Mouse (Mus musculus) liver, embryonic 14.5 days (tissue): ENCODE data around the gene Sypl. TPM values are rescaled to one million over a fixed set of nuclear protein-coding genes. Genes with fewer than 3 reads are reported as not detected.

ENCODE experiments used
- ATAC-seq: fragments of 200-750 bp; cut with Nextera tagmentation; 2 replicates; pipeline ENCODE4 v1.8.0; 2017; ENCODE audit warnings: moderate number of reproducible peaks, mild to moderate bottlenecking, moderate library complexity; ENCODE audit not compliant: insufficient read depth
- DNase-seq, 3 experiments: peaks; one replicate each; pipeline ENCODE4 v3.0.0-alpha.2; 2012 to 2013; ENCODE audit warnings: low read depth in 3 of 3, low spot score in 3 of 3
- H3K27ac ChIP-seq: fragments of 300-500 bp; sonication (generic); 2 replicates; pipeline ENCODE4 v1.5.1; 2014; ENCODE audit warnings: moderate library complexity, mild to moderate bottlenecking, control low read depth, inconsistent platforms
- H3K27me3 ChIP-seq: fragments of 300-500 bp; sonication (generic); 2 replicates; pipeline ENCODE4 v1.6.1; 2014; ENCODE audit warnings: mild to moderate bottlenecking, low read length, moderate library complexity; ENCODE audit not compliant: control insufficient read depth, insufficient read depth
- H3K36me3 ChIP-seq: fragments of 300-500 bp; sonication (generic); replicated peaks from 2 replicates; pipeline ENCODE4 v1.6.1; 2014; ENCODE audit warnings: low read depth; ENCODE audit not compliant: control insufficient read depth, insufficient read depth
- H3K4me1 ChIP-seq, 2 experiments: fragments of 200-500 bp in 1 of 2; fragments of 300-500 bp in 1 of 2; sonication (generic) in 1 of 2; replicated peaks; 2 replicates each; pipeline ENCODE4 v1.6.1; 2012 to 2014; ENCODE audit warnings: antibody characterized with exemption in 1 of 2, inconsistent platforms in 1 of 2, low read length in 1 of 2; ENCODE audit not compliant: control insufficient read depth in 2 of 2, insufficient read depth in 2 of 2
- H3K4me2 ChIP-seq: fragments of 300-500 bp; sonication (generic); 2 replicates; pipeline ENCODE4 v1.6.1; 2014; ENCODE audit warnings: low read depth, mild to moderate bottlenecking, control low read depth, moderate library complexity
- H3K4me3 ChIP-seq, 2 experiments: fragments of 200-500 bp in 1 of 2; fragments of 300-500 bp in 1 of 2; sonication (generic) in 1 of 2; 2 replicates each; pipeline ENCODE4 v1.5.1; 2012 to 2014; ENCODE audit warnings: low read depth in 2 of 2, low read length in 2 of 2, mild to moderate bottlenecking in 2 of 2, control low read depth in 1 of 2, inconsistent platforms in 1 of 2, moderate library complexity in 1 of 2; ENCODE audit not compliant: insufficient read depth in 1 of 2
- H3K9ac ChIP-seq: fragments of 300-500 bp; sonication (generic); replicated peaks from 2 replicates; pipeline ENCODE4 v1.6.1; 2014; ENCODE audit warnings: mild to moderate bottlenecking, control low read depth, moderate library complexity
- H3K9me3 ChIP-seq: fragments of 300-500 bp; sonication (generic); 2 replicates; pipeline ENCODE4 v1.6.1; 2016; ENCODE audit warnings: low read length, mixed read lengths; ENCODE audit not compliant: control insufficient read depth
- CTCF ChIP-seq: IDR thresholded peaks from 2 replicates; pipeline ENCODE4 v1.5.1; 2016; ENCODE audit warnings: antibody characterized with exemption, low read depth, control low read depth
- EP300 ChIP-seq: IDR thresholded peaks from 2 replicates; pipeline ENCODE4 v1.6.1; 2016; ENCODE audit warnings: antibody characterized with exemption, low read depth
- WGBS: fragments of 180-500 bp; shearing (Covaris S2); extraction: QIAGEN DNeasy Blood & Tissue Kit; methylation state at CpG from one replicate; pipeline ENCODE4 v1.1.7; 2014; ENCODE audit not compliant: insufficient replicate concordance; 5-methylcytosine and 5-hydroxymethylcytosine counted together
- polyA plus RNA-seq, 2 experiments: library from polyadenylated mRNA; depleted of rRNA in 1 of 2; stranded (reverse) in 1 of 2; unstranded in 1 of 2; fragments of >200 nt; fragmentation: Nextera tagmentation in 1 of 2; extraction: Ambion mirVana in 1 of 2; gene quantifications; 2 replicates each; pipeline versions ENCODE4 v1.2.1 to v1.2.3; 2012 to 2014

Sypl gene
- polyA plus RNA-seq, 2 experiments = 14.6 to 32.5 TPM

- no peaks in the 10 kb centered on the region for H3K4me1 ChIP-seq
- H3K4me3 ChIP-seq = no peak overlapping the region
- H3K4me2 ChIP-seq = no peak overlapping the region
- no peak for ATAC-seq
- WGBS = 60% methylated on average over 4 of the region's 4 CpGs
- H3K9me3 ChIP-seq = no peaks in the 10 kb centered on the region
- H3K36me3 ChIP-seq = no peaks in the 10 kb centered on the region
- no peaks in the 10 kb centered on the region for H3K27me3 ChIP-seq
- H3K9ac ChIP-seq = no peak overlapping the region
- no peak overlapping the region for H3K27ac ChIP-seq
- TF ChIP-seq CTCF (no peak), EP300 (no peak)
- DNase-seq = no peak
These were observed 32.6 kb upstream of the Sypl start for GRCm38 (mm10) chr12:32921071-32921470.

GRCm38 (mm10) chr12:32921532-32922131, 32.1 kb upstream of the Sypl start:
- H3K27ac ChIP-seq = no peak overlapping the region
- ATAC-seq (no peak), DNase-seq (no peak)
- no peak overlapping the region for H3K4me3 ChIP-seq
- no peaks in the 10 kb centered on the region for H3K4me1 ChIP-seq
- H3K9ac ChIP-seq = no peak overlapping the region
- WGBS = 75% methylated on average over 7 of the region's 7 CpGs
- no peak overlapping the region for H3K4me2 ChIP-seq
- no peaks in the 10 kb centered on the region for H3K36me3 ChIP-seq
- TF ChIP-seq EP300 (no peak), CTCF (no peak)
- no peaks in the 10 kb centered on the region for H3K9me3 ChIP-seq
- no peaks in the 10 kb centered on the region for H3K27me3 ChIP-seq

GRCm38 (mm10) chr12:32924245-32924644, 29.4 kb upstream of the Sypl start:
- no peaks in the 10 kb centered on the region for H3K9me3 ChIP-seq
- H3K4me2 ChIP-seq = no peak overlapping the region
- ATAC-seq = no peak
- H3K9ac ChIP-seq = no peak overlapping the region
- TF ChIP-seq CTCF (no peak), EP300 (no peak)
- H3K4me1 ChIP-seq = no peaks in the 10 kb centered on the region
- H3K36me3 ChIP-seq = no peaks in the 10 kb centered on the region
- H3K27ac ChIP-seq = no peak overlapping the region
- WGBS = 44% methylated on average over 3 of the region's 3 CpGs
- no peaks in the 10 kb centered on the region for H3K27me3 ChIP-seq
- no peak overlapping the region for H3K4me3 ChIP-seq
- DNase-seq = no peak

GRCm38 (mm10) chr12:32926331-32927172, 27.1 kb upstream of the Sypl start:
- TF ChIP-seq CTCF = no peak
- TF ChIP-seq EP300 = no peak
- no peaks in the 10 kb centered on the region for H3K9me3 ChIP-seq
- H3K36me3 ChIP-seq = no peaks in the 10 kb centered on the region
- no peaks in the 10 kb centered on the region for H3K4me1 ChIP-seq
- WGBS = 59% methylated on average over 18 of the region's 18 CpGs
- H3K27ac ChIP-seq = no peak overlapping the region
- no peak overlapping the region for H3K9ac ChIP-seq
- H3K4me3 ChIP-seq = no peak overlapping the region
- no peak overlapping the region for H3K4me2 ChIP-seq
- DNase-seq = no peak
- no peaks in the 10 kb centered on the region for H3K27me3 ChIP-seq
- no peak for ATAC-seq

- 54% methylated on average over 10 of the region's 10 CpGs for WGBS
- Histone ChIP-seq H3K27ac (no peak overlapping the region), H3K9me3 (no peaks in the 10 kb centered on the region), H3K9ac (no peak overlapping the region), H3K27me3 (no peaks in the 10 kb centered on the region), H3K4me2 (no peak overlapping the region), H3K4me1 (no peaks in the 10 kb centered on the region), H3K4me3 (no peak overlapping the region), H3K36me3 (no peaks in the 10 kb centered on the region)
- ATAC-seq (no peak), DNase-seq (no peak)
- TF ChIP-seq EP300 (no peak), CTCF (0 out of 2 replicates have a peak, but pooled peaks have one; percentile 5)
These were observed 26.4 kb upstream of the Sypl start for GRCm38 (mm10) chr12:32927231-32927835.
